8 mouse cellular contexts compared by ENCODE assay signal in genomic region chr15:99590429-99591084, GRCm38 (mm10). TPM values are rescaled to one million over a fixed set of nuclear protein-coding genes. Genes with fewer than 3 reads are reported as not detected.
A peak's percentile ranks its signal among the peaks of the same experiment; 100 is the strongest.
DNase-seq lines count a peak whose midpoint lies in the region; ATAC-seq and TF ChIP-seq lines count a peak whose summit lies in the region.

Gene Aqp5 (plus strand): TSS chr15:99590782.

- peaks cover 100% of the 10 kb centered on the region for H3K27me3 ChIP-seq in heart, embryonic 13.5 days (replicated peaks)
- H3K27me3 ChIP-seq in hindbrain, embryonic 13.5 days, result peaks cover 100% of the 10 kb centered on the region

- H3K4me3 ChIP-seq in heart, embryonic 13.5 days, result peak within 1 kb of the TSS; percentile 50
- peak within 1 kb of the TSS; percentile 46 for H3K4me3 ChIP-seq in hindbrain, embryonic 13.5 days
- no peak within 1 kb of the TSS for H3K4me3 ChIP-seq in left cerebral cortex, adult 2 months

- no peak for TF ChIP-seq CTCF in left cerebral cortex, adult 2 months (IDR thresholded peaks at IDR 0.05)

- no peaks in the 10 kb centered on the region for H3K9me3 ChIP-seq in heart, embryonic 13.5 days
- no peaks in the 10 kb centered on the region for H3K9me3 ChIP-seq in hindbrain, embryonic 13.5 days

- 2% methylated on average over 65 of the region's 83 CpGs for whole genome bisulfite sequencing in heart, embryonic 13.5 days
- 3% methylated on average over 66 of the region's 83 CpGs for WGBS in hindbrain, embryonic 13.5 days

- no peak for DNase-seq in heart, postnatal 10 days
- DNase-seq in ZHBTc4 (ENCODE audit: low read depth, low spot score), result peak; percentile 66
- DNase-seq in lung, postnatal 36 days, result peak; percentile 64
- no peak for DNase-seq in left cerebral cortex, adult 2 months (ENCODE audit: extremely low spot score in 1 of 2, low spot score in 2 of 2)
- no peak for DNase-seq in urinary bladder, postnatal 14 days (ENCODE audit: low spot score)
- DNase-seq in left cerebral cortex, adult 8-10 months (ENCODE audit: low spot score in 2 of 2), result no peak

- peaks cover 19% of the 10 kb centered on the region for H3K4me1 ChIP-seq in heart, embryonic 13.5 days
- peaks cover 14% of the 10 kb centered on the region for H3K4me1 ChIP-seq in hindbrain, embryonic 13.5 days (replicated peaks)

- peak; percentile 43; the same call in 1 of the 2 replicates for ATAC-seq in heart, embryonic 13.5 days (ENCODE audit: extremely low read depth, insufficient number of reproducible peaks, low FRiP score, low TSS enrichment)
- peak; percentile 67 for ATAC-seq in hindbrain, embryonic 13.5 days (ENCODE audit: low FRiP score)

- intact Hi-C loops in heart, postnatal 10 days (cut with DNase I), result no loop called here
- intact Hi-C loops in left cerebral cortex, adult 2 months (cut with DNase I), result no loop called here

- peak within 1 kb of the TSS; percentile 68 for H3K4me2 ChIP-seq in heart, embryonic 13.5 days
- peak within 1 kb of the TSS; percentile 63 for H3K4me2 ChIP-seq in hindbrain, embryonic 13.5 days

- H3K27ac ChIP-seq in heart, embryonic 13.5 days (replicated peaks), result no peak within 1 kb of the TSS
- H3K27ac ChIP-seq in hindbrain, embryonic 13.5 days, result no peak within 1 kb of the TSS
- H3K27ac ChIP-seq in left cerebral cortex, adult 2 months, result no peak within 1 kb of the TSS

- H3K36me3 ChIP-seq in heart, embryonic 13.5 days, result no peaks in the 10 kb centered on the region
- no peaks in the 10 kb centered on the region for H3K36me3 ChIP-seq in hindbrain, embryonic 13.5 days

- peak within 1 kb of the TSS; percentile 52 for H3K9ac ChIP-seq in heart, embryonic 13.5 days
- peak within 1 kb of the TSS; percentile 70 for H3K9ac ChIP-seq in hindbrain, embryonic 13.5 days

RNA-seq across cellular contexts. Expression of gene Aqp5, which starts in this region (rescaled TPM):
- polyA plus RNA-seq in heart, embryonic 13.5 days (2015; fragmentation: Nextera tagmentation; extraction: Ambion mirVana), result 0.43 and 0.67 TPM in 2 replicates
- under 1 TPM; 0.38 to 0.74 TPM for total RNA-seq in heart, postnatal 10 days (2021)
- polyA plus RNA-seq in hindbrain, embryonic 13.5 days (2015; fragmentation: Nextera tagmentation; extraction: Ambion mirVana), result 2.1 and 2.5 TPM in 2 replicates
- total RNA-seq in left cerebral cortex, adult 2 months (2021), result under 1 TPM; 0.59 to 0.79 TPM
- total RNA-seq in left cerebral cortex, adult 8-10 months (2022), result under 1 TPM in 3 of 4 experiments, not detected in 1; 0.35 to 0.51 (median 0.46) TPM

Comparison
In these comparisons a context has a peak if more than half of its experiments do, and no peak if none do; other contexts are left out.
1. Peak in ATAC-seq, H3K4me3 ChIP-seq, H3K9ac ChIP-seq and H3K4me2 ChIP-seq in heart, embryonic 13.5 days; RNA of the gene not detected or under 1 TPM.
2. DNase-seq: peak in ZHBTc4 (single experiment) and lung, postnatal 36 days (single experiment); none in heart, postnatal 10 days (0 of 2), left cerebral cortex, adult 2 months (0 of 2), urinary bladder, postnatal 14 days (single experiment) and left cerebral cortex, adult 8-10 months (0 of 2).